Mouse (Mus musculus) thymus, adult 18-20 months (tissue): ENCODE measurements at regions not wholly inside any gene's neighbourhood (a gene's known extent, or its start where the extent isn't known, plus 50 kb on each side); places are given as distances from the start of the nearest gene placed in this dataset.

Experiments
- DNase-seq, 2 experiments: peaks; one replicate each; pipeline ENCODE4 v3.0.0; 2022; ENCODE audit warnings: mixed read lengths in 2 of 2

- DNase-seq: peak; percentile 64 to 77
Observed at GRCm38 (mm10) chr4:53217608-53218290, 58.1 kb upstream of the Abca1 start.

- no peak for DNase-seq
Observed at GRCm38 (mm10) chr4:53212541-53212940, 52.8 kb upstream of the Abca1 start.

DNA sequence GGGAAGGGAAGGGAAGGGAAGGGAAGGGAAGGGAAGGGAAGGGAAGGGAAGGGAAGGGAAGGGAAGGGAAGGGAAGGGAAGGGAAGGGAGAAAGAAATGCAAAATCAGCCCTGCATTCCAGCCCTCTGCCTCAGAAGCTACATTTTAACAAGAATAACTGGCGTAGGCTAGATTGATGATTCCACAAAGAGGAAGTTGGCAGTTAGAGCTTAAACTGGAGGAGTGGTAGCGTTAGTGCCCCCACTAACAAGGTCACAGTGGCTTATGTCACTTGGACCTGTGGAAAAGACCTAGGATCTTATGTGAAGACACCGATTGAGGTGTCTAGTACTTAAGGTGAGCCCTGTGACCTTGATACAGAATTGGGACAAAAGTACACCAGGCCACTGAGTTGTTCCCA is 51.0 kb upstream of the Abca1 start:
- no peak for DNase-seq
